Mouse (Mus musculus): ENCODE data around the gene Megf11. TPM values are rescaled to one million over a fixed set of nuclear protein-coding genes. Genes with fewer than 3 reads are reported as not detected.

The Megf11 gene
- total and polyA plus RNA-seq, 3 experiments: 0.08 to 0.93 TPM; not detected in 1

- Histone ChIP-seq H3K36me3 (ENCODE audit: control insufficient read depth in 1 of 2, insufficient read depth in 2 of 2, low read length in 2 of 2) (no peaks in the 10 kb centered on the region), H3K27ac (ENCODE audit: control insufficient read depth, low read depth, low read length) (no peak overlapping the region), H3K9me3 (replicated peaks; ENCODE audit: insufficient read depth, low read length) (no peaks in the 10 kb centered on the region), H3K79me2 (ENCODE audit: control insufficient read depth, insufficient read depth, low read length, poor library complexity) (no peaks in the 10 kb centered on the region), H3K9ac (ENCODE audit: control insufficient read depth, low read depth, low read length, poor library complexity, severe bottlenecking) (no peak overlapping the region), H3K4me3 (ENCODE audit: control insufficient read depth in 1 of 2, insufficient read depth in 1 of 2, low read depth in 2 of 2, low read length in 2 of 2) (no peak overlapping the region), H3K27me3 (ENCODE audit: control insufficient read depth in 1 of 2, insufficient read depth in 2 of 2, low read length in 2 of 2) (peaks cover 3% of the 10 kb centered on the region in 2 experiments), H3K4me1 (ENCODE audit: control insufficient read depth in 1 of 2, insufficient read depth in 2 of 2, low read length in 2 of 2) (no peaks in the 10 kb centered on the region)
- TF ChIP-seq GATA1 (IDR thresholded peaks at IDR 0.05; ENCODE audit: low read depth, low read length) (no peak), NRF1 (IDR thresholded peaks at IDR 0.05; ENCODE audit: insufficient read depth, low read depth, low read length, poor library complexity, severe bottlenecking) (no peak), POLR2A (IDR thresholded peaks at IDR 0.05; ENCODE audit: control insufficient read depth in 1 of 2, insufficient read depth in 1 of 2, low read depth in 1 of 2, low read length in 2 of 2, poor library complexity in 1 of 2) (no peak), RAD21 (IDR thresholded peaks at IDR 0.05; ENCODE audit: low read depth, low read length) (no peak), ZNF384 (IDR thresholded peaks at IDR 0.05; ENCODE audit: low read depth, low read length) (no peak), EP300 (IDR thresholded peaks at IDR 0.05; ENCODE audit: low read depth in 1 of 2, low read length in 2 of 2) (no peak), MAX (IDR thresholded peaks at IDR 0.05; ENCODE audit: low read length) (no peak)
- DNase-seq (ENCODE audit: low read depth, low spot score): no peak
Observed at GRCm38 (mm10) chr9:64473695-64474094, 88.3 kb downstream of the Megf11 start.

- TF ChIP-seq MYB (IDR thresholded peaks at IDR 0.05; ENCODE audit: low read depth, low read length): no peak
- no peak for TF ChIP-seq ZMIZ1 (IDR thresholded peaks at IDR 0.05; ENCODE audit: low read depth, low read length)
- TF ChIP-seq NRF1 (IDR thresholded peaks at IDR 0.05; ENCODE audit: insufficient read depth, low read depth, low read length, poor library complexity, severe bottlenecking): no peak
- TF ChIP-seq ETS1 (IDR thresholded peaks at IDR 0.05; ENCODE audit: low read depth, low read length): no peak
- TF ChIP-seq CTCF (IDR thresholded peaks at IDR 0.05 in 2 of 3, conservative IDR thresholded peaks at IDR 0.05 in 1 of 3; ENCODE audit: control insufficient read depth in 1 of 3, insufficient read depth in 1 of 3, low read depth in 2 of 3, low read length in 3 of 3, poor library complexity in 1 of 3, severe bottlenecking in 1 of 3): no peak
- no peak for TF ChIP-seq RCOR1 (IDR thresholded peaks at IDR 0.05; ENCODE audit: low read depth, low read length)
- TF ChIP-seq GABPA (IDR thresholded peaks at IDR 0.05; ENCODE audit: low read depth, low read length): no peak
- TF ChIP-seq POLR2AphosphoS5 (IDR thresholded peaks at IDR 0.05; ENCODE audit: borderline replicate concordance, low read depth, low read length): no peak
- no peak for TF ChIP-seq ZKSCAN1 (IDR thresholded peaks at IDR 0.05; ENCODE audit: low read depth, low read length)
- no peak for TF ChIP-seq GATA1 (IDR thresholded peaks at IDR 0.05; ENCODE audit: low read depth, low read length)
- no peak for TF ChIP-seq CHD1 (IDR thresholded peaks at IDR 0.05; ENCODE audit: low read depth, low read length)
- TF ChIP-seq SMC3 (IDR thresholded peaks at IDR 0.05; ENCODE audit: low read depth, low read length): no peak
- TF ChIP-seq MAZ (IDR thresholded peaks at IDR 0.05; ENCODE audit: low read depth, low read length): no peak
- TF ChIP-seq BHLHE40 (IDR thresholded peaks at IDR 0.05; ENCODE audit: borderline replicate concordance, low read depth, low read length): no peak
- no peak for TF ChIP-seq TCF12 (IDR thresholded peaks at IDR 0.05; ENCODE audit: low read depth, low read length)
- TF ChIP-seq TAL1 (IDR thresholded peaks at IDR 0.05; ENCODE audit: low read length): no peak
- Histone ChIP-seq H3K27ac (ENCODE audit: control insufficient read depth, low read depth, low read length) (no peak overlapping the region), H3K9me3 (replicated peaks; ENCODE audit: insufficient read depth, low read length) (no peaks in the 10 kb centered on the region), H3K79me2 (ENCODE audit: control insufficient read depth, insufficient read depth, low read length, poor library complexity) (no peaks in the 10 kb centered on the region), H3K9ac (ENCODE audit: control insufficient read depth, low read depth, low read length, poor library complexity, severe bottlenecking) (no peak overlapping the region), H3K36me3 (ENCODE audit: control insufficient read depth in 1 of 2, insufficient read depth in 2 of 2, low read length in 2 of 2) (no peaks in the 10 kb centered on the region), H3K4me3 (ENCODE audit: control insufficient read depth in 1 of 2, insufficient read depth in 1 of 2, low read depth in 2 of 2, low read length in 2 of 2) (no peak overlapping the region), H3K4me1 (ENCODE audit: control insufficient read depth in 1 of 2, insufficient read depth in 2 of 2, low read length in 2 of 2) (no peaks in the 10 kb centered on the region), H3K27me3 (ENCODE audit: control insufficient read depth in 1 of 2, insufficient read depth in 2 of 2, low read length in 2 of 2) (peaks cover 1 to 3% of the 10 kb centered on the region in 2 experiments; a peak in 3 of 4 replicates)
- no peak for DNase-seq (ENCODE audit: low read depth, low spot score)
Observed at GRCm38 (mm10) chr9:64474142-64474541, 88.7 kb downstream of the Megf11 start.
